Mouse (Mus musculus) cerebellum, postnatal 10 days (tissue): ENCODE measurements around the gene Egfl8.

ENCODE experiments used
- DNase-seq, 2 experiments: peaks; one replicate each; pipeline ENCODE4 v3.0.0; 2021; ENCODE audit warnings: mixed read lengths in 2 of 2

Egfl8 gene

DNA sequence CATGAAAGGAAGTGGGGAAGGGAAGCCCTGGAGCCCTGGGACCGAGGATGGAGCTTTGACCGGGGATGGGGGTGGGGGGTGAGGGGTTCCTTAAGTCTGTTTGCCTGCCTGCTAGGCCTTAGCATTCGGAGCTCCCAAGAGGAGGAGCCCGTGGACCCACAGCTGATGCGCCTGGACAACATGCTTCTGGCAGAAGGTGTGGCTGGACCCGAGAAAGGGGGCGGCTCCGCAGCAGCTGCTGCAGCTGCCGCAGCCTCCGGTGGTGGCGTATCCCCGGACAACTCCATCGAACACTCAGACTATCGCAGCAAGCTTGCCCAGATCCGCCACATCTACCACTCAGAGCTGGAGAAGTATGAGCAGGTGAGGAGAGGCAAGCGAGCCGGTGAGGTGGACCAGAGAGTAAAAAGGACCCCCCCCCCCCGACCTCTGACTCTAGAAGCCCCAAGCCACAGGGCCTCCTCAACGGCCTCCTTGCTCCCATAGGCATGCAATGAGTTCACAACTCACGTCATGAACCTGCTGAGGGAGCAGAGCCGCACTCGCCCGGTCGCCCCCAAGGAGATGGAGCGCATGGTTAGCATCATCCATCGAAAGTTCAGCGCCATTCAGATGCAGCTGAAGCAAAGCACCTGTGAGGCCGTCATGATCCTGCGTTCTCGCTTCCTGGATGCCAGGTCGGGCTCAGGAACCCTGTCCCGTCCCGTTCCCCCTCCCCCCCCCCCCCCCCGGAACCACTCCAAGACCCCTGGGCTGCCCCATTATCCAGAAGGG is 21.8 kb downstream of the Egfl8 start:
- no peak for DNase-seq

DNA sequence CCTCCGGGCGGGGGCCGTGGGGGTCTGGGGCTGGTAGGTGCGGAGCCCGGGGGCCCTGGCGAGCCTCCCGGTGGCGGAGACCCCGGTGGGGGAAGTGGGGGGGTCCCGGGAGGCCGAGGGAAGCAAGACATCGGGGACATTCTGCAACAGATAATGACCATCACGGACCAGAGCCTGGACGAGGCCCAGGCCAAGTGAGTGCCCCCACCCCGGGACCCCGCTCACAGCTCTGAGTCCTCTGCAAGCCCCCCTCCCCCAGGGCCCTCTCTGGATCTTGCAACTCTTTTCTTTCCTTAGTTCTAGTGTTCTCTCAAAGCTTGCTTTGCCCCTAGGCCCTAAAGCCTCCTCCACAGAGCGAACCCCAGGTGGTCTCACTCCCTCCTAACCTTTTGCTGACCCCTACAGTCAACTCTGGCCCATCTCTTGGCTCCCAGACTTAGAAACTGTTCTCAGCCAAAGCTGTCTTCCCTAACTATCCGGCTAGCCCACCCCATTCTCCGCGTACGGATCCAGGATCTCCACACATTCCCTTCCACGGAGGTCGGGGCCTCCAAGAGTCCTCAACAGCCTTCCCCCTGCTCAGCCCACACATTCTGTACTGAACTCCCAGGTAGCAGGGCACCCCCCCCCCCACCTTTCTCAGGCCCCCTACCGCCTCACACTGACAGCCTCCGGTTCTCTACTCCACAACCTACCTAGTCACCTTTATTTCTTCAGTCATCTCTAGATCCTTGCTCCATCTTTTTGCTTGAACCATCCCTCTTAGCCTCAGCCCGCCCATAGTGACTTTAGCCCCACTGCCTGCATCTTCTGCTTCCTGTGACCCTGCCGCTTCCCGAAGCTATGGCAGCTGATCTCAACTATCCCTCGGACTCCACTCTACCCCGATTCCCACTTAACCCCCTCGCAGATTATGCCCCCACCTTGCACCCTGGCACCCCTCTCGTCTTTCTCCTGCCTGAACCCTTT is 22.9 kb downstream of the Egfl8 start:
- peak; percentile 53 to 71 for DNase-seq

DNA sequence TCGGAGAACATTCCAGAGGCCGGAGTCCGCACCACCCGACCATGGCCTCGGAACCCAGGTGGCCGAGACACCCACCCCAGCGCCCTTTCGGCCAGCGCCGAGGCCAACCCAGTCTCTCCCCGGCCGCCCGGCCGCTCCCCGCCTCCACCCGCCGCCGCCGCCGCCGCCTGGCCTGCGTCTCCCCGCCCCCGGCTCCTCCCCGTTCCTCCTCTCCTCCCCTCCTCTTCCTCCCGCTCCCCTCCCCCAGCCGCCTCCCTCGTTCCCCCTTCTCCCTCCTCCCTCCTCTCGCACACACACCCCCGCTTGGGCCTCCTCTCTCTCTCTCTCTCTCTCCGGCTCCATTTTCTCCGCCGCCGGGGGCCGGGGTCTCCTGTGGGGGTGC is 23.8 kb downstream of the Egfl8 start:
- DNase-seq, result peak; percentile 96 to 98

DNA sequence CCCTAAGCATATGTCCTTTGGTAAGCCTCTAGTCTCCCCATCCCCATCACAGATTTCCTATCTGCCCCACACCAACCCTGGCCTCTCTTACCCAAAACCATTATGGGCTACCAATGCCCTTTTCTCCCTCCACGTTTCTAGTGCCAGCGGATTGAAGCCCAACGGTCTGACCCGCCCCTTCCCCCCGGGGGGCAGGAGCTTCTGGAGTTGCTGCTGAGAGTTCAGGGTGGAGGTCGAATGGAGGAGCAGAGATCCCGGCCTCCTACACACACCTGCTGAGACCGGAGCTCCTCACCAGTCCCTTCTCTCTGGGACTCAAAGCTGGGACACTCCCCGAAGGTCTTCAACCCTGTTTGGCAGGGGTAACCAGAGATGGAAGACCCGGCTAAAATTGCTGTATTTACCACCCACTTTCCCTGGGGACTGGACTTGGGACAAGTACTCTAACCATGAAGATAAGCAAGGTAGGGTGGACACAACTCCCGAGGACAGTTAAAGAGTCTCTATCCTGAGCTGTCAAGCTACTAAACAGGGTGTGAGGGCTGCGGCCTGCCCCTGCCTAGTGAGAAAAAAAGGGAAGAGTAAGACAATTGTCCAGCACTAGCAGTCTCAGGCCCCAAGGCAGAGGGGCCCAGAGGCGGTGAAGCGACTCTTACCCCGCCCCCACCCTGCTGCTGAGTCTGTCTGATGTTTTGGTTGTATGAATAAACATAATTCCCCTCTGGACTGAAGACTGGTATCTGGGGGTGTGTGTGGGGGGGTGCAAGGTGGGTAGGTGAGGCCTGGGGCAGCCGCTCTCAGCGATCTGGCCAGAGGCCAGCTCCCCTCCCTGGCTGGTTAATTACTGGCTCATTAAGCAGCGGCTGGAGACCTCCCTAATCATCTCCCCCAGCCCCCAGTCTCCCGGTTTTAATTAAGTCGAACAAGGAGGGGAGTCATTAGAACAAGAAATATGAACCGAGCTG is 24.5 kb downstream of the Egfl8 start, which contains the start of gene Pbx2:
Gene Pbx2, plus strand, starts transcription at position 238 of the 965 bp plus-strand sequence.
- peak; percentile 51 for DNase-seq

DNA sequence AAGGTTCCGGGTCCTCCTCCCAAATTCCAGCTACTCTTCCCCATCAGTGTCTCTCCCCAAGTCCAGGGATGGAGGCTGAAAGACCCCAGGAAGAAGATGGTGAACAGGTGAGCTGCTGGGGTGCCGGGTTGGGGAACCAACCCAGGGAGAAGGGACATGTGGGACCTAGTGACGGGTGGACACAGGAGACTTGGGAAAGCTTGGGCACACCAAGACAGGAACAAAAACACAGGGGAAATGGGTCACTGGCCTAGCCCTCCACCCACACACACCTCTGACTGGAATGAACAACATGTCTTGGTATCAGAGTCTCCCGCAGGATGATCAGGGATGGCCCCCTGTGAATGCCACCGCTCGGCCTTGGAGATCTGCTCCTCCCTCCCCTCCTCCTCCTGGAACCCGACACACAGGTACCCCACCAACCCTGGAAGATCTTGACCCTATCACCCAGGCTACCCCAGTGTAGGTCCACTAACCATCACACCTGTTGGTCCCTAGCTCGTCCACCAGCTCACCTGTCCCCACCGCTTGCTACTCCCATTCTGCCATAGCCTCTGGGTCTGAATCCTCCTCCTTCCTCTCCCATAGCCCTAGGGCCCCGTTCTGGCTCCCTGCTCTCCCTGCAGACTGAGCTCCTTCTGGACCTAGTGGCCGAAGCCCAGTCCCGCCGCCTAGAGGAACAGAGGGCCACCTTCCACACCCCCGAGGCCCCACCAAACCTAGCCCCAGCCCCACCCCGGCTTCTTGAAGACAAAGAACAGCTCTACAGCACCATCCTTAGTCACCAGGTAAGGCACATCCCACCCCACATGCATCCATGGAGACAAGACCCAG is 25.4 kb downstream of the Egfl8 start:
- peak in 1 of 2 experiments; percentile 31 for DNase-seq

DNA sequence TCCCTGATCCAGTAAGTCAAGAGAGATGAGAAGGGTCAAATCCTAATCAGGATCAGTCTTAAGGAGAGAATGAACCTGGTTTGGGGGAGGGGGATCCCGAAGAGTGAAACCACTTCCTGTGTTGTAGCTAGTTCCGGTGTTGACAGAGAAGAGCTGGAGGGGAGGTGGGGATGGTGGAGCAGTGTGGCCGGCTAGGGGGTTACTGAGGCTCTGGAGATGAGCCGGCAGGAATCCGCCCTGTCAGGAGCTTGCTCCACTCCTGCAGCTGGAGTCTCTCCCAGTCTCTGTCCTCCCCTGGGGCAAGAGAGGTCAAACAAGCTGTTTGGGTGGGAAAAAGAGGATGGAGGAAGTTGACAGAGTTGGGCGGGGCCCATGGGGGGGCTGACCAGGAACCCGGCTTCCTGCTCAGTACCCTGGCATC is 26.1 kb downstream of the Egfl8 start, which contains the start of gene Gpsm3:
Gene Gpsm3, plus strand, starts transcription at position 126 of the 421 bp plus-strand sequence.
- DNase-seq, result peak in 1 of 2 experiments; percentile 42

DNA sequence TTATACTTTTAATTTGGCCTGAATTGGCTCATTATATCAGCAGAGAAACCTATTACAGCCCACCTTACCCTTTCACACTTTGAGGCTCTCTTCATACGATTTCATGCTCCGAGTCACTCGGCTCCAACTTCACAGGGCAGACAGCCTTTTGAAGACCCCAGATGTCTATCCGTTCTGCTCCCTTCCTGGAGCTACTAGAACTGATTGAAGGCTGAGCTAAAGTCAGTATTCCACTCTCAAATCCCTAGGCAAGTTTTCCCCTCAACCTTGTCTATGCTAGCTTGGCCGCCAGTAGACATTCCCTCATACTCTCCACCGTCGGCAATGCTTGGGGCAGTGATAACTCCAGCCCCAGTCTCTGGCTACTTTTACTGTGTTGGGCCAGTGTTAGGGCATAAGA is 26.6 kb downstream of the Egfl8 start:
- DNase-seq, result no peak

DNA sequence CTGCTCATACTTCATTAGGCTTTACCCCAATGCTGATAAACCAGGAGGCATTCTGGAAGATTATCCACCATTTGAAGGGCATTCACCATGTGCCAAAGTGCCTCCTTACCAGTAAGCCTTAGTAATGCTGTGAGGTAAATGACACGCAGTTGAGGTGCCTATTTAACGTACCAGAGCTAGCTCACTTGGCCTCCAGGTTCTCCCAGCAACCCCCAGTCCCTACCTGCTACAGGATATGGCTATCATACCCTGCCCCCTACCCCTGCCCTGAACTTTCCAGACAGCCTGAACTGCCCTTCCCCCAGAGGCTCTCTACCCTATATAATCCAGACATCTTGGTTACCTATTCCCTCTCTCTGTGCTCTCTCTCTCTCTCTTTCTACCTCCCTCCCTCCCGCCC is 27.0 kb downstream of the Egfl8 start:
- no peak for DNase-seq

DNA sequence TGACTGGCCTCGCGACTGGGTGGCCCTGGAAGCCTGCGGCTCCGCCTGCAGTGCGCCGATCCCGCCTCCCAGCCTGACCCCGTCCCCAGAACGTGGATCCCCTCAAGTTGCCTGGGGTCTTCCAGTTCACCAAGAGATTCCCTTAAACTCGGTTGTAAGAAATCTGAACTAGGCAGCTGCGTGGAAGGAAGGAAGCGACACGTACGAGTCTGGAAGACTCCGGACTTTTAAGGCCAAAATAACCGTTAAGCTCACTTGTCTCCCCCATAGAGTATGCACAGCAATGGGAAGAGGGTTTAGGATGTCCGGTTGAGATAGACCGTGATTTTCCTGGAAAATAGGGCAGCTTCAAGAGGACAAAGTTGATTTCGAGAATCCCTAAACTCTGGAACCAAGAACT is 28.0 kb downstream of the Egfl8 start:
- DNase-seq, result no peak

DNA sequence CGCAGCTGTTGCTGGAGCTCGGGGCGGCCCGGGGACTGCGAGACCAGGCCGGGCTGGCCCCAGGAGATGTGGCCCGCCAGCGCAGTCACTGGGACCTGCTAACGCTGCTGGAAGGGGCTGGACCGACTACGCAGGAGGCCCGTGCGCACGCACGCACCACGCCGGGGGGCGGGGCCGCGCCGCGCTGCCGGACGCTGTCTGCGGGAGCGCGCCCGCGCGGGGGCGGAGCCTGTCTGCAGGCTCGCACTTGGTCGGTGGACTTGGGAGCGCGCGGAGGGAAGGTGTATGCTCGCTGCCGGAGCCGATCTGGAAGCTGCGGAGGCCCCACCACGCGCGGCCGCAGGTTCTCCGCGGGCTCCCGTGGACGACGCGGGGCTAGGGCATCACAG is 28.4 kb downstream of the Egfl8 start:
- peak; percentile 99 for DNase-seq

DNA sequence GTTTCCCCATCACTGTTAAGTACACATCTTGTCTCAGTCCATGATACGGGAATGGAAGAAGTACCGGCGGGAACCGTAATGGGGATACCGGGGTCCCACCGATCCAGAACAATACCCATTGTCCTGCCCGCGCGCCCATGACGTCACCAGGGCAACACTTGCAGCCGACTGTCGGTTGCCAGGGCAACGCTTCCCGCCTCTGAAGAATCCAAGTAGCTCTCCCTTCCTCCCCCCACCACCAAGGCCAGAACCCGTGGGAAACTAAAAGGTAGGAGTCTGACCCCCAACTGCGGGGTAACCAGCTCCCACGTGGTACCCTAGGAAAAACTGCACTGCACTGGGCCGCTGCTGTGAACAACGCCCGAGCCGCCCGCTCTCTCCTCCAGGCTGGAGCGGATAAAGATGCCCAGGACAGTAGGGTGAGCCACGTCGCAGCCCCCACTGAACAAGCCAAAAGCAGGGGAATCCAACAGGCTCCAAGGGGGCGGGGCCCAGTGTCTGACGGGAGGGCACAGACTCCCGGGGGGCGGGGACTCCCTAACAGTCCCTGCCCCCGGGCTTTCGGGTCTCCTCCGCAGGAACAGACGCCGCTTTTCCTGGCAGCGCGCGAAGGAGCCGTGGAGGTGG is 28.9 kb downstream of the Egfl8 start:
- DNase-seq, result peak; percentile 95 to 96

DNA sequence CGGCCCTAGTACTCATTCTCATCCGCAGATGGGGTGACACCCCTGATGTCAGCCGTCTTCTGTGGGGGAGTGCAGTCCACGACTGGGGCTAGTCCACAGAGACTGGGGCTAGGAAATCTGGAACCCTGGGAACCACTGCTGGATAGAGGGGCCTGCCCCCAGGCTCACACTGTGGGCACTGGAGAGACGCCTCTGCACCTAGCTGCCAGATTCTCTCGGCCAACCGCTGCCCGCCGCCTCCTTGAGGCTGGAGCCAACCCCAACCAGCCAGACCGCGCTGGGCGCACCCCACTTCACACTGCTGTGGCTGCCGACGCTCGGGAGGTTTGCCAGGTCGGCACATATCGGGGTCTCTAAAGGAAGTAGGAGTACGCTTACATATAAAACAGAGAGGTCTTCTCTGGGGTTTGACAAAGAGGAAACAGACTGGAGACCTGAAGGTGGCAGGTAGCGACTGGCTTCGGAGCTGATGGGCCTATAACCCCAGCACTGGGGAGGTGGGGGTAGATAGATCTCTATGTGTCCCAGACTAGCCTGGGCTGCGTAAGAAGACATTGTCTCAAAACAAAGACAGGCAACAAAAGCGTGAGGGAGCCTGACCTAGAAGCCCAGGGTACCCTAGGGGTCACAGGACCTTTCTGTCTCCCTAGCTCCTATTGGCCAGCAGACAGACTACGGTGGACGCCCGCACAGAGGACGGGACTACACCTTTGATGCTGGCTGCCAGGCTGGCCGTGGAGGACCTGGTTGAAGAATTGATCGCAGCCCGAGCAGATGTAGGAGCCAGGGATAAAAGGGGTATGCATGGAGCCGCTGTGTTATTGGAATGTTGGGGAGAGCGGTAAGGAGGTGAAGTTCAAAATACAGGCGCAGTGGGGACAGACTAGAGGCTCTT is 29.6 kb downstream of the Egfl8 start:
- peak; percentile 55 to 57 for DNase-seq

DNA sequence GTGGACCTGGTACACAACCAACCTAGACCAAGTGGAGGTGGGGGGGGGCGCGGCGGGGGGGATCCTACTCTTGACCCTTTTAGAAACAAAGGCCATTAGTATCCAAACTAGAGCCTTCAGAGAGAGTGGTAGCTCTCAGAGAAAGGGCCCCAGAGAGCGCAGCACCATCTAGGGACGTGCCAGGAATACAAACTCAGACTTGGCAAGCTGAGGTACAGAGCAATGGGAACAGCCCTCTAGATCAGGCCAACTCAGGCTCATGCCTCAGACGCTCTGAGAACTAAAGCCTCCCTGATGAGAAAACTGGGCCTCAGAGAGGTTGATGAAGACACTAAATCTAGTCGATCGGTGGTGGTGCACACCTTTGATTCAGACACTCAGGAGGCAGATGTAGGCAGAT is 30.6 kb downstream of the Egfl8 start:
- peak in 1 of 2 experiments; percentile 44 for DNase-seq

DNA sequence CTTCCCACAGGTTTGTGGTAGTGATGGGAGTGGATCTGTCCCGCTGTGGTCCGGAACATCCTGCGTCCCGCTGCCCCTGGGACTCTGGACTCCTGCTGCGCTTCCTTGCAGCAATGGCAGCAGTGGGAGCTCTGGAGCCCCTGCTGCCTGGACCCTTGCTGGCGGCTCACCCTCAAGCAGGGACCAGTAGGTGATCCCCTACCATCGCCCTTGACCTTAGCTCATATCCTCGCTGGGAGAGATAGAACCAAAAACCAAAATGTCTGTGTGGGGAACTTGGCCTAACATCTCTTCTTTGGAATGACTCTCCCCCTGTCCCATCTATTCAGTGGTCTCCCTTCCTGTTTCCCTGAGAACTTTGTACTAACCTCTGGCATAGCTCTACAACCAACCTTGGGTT is 32.0 kb downstream of the Egfl8 start:
- DNase-seq, result no peak

DNA sequence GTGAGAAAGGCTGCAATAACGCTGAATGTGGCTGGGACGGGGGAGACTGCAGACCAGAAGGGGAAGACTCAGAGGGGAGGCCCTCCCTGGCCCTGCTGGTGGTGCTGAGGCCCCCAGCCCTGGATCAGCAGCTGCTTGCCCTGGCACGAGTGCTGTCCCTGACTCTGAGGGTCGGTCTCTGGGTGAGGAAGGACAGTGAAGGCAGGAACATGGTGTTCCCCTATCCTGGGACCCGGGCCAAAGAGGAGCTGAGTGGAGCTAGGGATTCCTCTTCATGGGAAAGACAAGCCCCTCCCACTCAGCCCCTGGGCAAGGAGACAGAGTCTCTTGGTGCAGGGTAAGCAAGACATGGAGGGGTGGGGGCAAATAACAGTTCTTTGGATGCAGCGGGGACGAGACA is 32.4 kb downstream of the Egfl8 start:
- DNase-seq, result peak in 1 of 2 experiments; percentile 54

DNA sequence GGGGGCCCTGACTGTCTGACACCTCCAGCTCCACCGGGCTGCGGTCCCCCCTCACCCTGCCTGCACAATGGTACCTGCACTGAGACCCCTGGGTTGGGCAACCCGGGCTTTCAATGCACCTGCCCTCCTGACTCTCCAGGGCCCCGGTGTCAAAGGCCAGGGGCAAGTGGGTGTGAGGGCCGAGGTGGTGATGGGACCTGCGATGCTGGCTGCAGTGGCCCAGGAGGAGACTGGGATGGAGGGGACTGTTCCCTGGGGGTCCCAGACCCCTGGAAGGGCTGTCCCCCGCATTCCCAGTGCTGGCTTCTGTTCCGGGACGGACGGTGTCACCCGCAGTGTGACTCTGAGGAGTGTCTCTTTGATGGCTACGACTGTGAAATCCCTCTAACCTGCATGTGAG is 33.2 kb downstream of the Egfl8 start:
- DNase-seq, result no peak

DNA sequence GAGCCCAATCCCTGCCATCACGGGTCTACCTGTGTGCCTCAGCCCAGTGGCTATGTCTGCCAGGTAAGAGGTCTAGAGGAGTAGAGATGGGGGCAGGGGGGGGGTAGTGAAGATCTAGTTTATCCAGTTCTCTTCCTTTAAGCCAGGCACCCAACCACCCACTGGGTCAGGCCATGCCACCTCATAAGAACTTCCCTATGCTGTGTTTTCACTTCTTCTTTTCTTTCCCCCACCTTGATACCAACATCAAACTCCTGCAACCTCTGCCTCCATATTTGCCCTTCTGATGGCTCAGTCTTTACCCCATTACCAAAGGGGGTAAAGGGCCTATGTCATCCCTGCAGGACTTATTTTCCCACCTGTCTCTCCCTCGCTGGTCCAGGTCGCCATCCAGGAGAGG is 37.7 kb downstream of the Egfl8 start:
- DNase-seq, result no peak

DNA sequence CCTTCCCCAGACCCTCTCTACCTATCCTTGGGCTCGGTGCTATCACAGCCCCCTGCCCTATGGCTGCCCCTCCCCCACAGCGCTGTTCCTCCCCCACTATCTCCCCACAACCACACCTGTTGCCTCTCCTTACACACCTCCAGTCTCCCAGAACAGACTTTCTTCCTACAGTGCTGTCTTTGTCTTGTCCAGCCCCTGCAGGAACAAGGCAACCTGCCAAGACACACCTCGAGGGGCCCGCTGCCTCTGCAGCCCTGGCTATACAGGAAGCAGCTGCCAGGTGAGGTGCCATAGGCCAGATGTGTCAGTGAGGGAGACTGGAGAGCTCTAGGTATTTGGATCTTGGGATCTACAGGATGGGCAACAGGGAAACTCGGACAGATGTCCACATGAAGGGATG is 39.2 kb downstream of the Egfl8 start:
- no peak for DNase-seq

DNA sequence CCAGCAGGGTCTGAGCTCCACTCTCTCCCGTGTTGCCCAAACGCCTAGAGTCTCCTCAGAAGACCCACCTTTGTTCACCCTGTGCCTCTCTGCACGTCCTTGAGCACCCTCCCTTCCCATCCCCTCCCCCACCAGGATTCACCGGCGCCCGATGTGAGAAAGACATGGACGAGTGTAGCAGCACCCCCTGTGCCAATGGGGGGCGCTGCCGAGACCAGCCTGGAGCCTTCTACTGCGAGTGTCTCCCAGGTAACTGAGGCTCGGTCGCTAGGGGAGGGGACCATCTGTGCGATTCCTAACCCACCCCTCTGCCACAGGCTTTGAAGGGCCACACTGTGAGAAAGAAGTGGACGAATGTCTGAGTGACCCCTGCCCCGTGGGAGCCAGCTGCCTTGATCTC is 43.4 kb downstream of the Egfl8 start:
- peak; percentile 31 to 53 for DNase-seq

DNA sequence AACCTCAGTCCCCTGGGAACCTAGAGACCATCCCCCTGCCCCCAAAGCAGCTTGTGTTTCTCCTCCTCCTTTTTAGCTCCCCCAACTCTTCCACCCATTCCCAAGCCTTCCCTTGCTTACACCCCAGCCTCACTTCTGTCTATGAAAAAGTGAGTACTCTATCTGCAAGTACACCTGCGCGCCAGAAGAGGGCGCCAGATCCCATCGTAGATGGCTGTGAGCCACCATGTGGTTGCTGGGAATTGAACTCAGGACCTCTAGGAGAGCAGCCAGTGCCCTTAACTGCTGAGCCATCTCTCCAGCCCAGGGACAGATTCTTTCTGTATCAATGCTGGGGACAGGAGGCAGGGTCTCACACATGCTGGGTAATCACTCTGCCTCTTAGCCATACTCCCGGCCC is 43.9 kb downstream of the Egfl8 start:
- DNase-seq, result no peak
